Mouse (Mus musculus) gastrocnemius, adult 2 months (tissue): ENCODE data around the gene Hdhd3. TPM values are rescaled to one million over a fixed set of nuclear protein-coding genes. Genes with fewer than 3 reads are reported as not detected.

Experiments
- DNase-seq: peaks from one replicate; pipeline ENCODE4 v3.0.0; 2022
- H3K27ac ChIP-seq: fragments of 200-600 bp; 2 replicates; pipeline ENCODE4 v1.8.1; 2022; ENCODE audit warnings: mild to moderate bottlenecking
- H3K4me3 ChIP-seq: fragments of 200-600 bp; 2 replicates; pipeline ENCODE4 v1.8.1; 2022; ENCODE audit warnings: mild to moderate bottlenecking, moderate library complexity
- CTCF ChIP-seq: fragments of 200-600 bp; IDR thresholded peaks from 2 replicates; pipeline ENCODE4 v1.8.1; 2022; ENCODE audit warnings: antibody characterized with exemption, mild to moderate bottlenecking, moderate library complexity
- intact Hi-C: fragments of 180-260 bp; cut with DNase I; formaldehyde crosslinking; loops from one replicate; pipeline ENCODE4 v1.15.1; 2025
- total RNA-seq, 2 experiments: library from RNA; stranded (reverse); gene quantifications; 2 replicates each; pipeline ENCODE4 v1.2.3; 2021

Hdhd3 gene
- total RNA-seq, 2 experiments from 2014 or later: 1.3 to 1.6 TPM

GRCm38 (mm10) chr4:62519122-62519848, 16.0 kb upstream of the Hdhd3 start:
- Histone ChIP-seq H3K4me3 (peak overlapping the region; percentile 85), H3K27ac (peak overlapping the region; percentile 95)
- DNase-seq: no peak
- TF ChIP-seq CTCF: no peak
- intact Hi-C loops: no loop called here

- DNase-seq: peak; percentile 50
- no peak for TF ChIP-seq CTCF
- peak overlapping the region; percentile 95 for H3K27ac ChIP-seq
- peak overlapping the region; percentile 85 for H3K4me3 ChIP-seq
- intact Hi-C loops: no loop called here
Measured at GRCm38 (mm10) chr4:62518416-62519121, 15.3 kb upstream of the Hdhd3 start.

GRCm38 (mm10) chr4:62517538-62518415, 14.5 kb upstream of the Hdhd3 start:
- Histone ChIP-seq H3K27ac (peak overlapping the region; percentile 95; the same call in 1 of the 2 replicates), H3K4me3 (no peak overlapping the region)
- no peak for TF ChIP-seq CTCF
- intact Hi-C loops: no loop called here
- DNase-seq: no peak

- H3K27ac ChIP-seq: peak overlapping the region; percentile 72
- TF ChIP-seq CTCF: no peak
- intact Hi-C loops: no loop called here
Measured at GRCm38 (mm10) chr4:62517046-62517445, 13.8 kb upstream of the Hdhd3 start.

GRCm38 (mm10) chr4:62516579-62516978, 13.3 kb upstream of the Hdhd3 start:
- H3K27ac ChIP-seq: peak overlapping the region; percentile 72
- no peak for DNase-seq
- H3K4me3 ChIP-seq: no peak overlapping the region
- intact Hi-C loops: no loop called here
- no peak for TF ChIP-seq CTCF

More at GRCm38 (mm10) chr4:62517046-62517445, 13.8 kb upstream of the Hdhd3 start:
- no peak overlapping the region for H3K4me3 ChIP-seq
- DNase-seq: no peak

GRCm38 (mm10) chr4:62516079-62516478, 12.8 kb upstream of the Hdhd3 start:
- peak; percentile 51 for DNase-seq
- intact Hi-C loops: no loop called here
- Histone ChIP-seq H3K27ac (peak overlapping the region; percentile 72), H3K4me3 (no peak overlapping the region; the same call in 1 of the 2 replicates)
- no peak; the same call in 1 of the 2 replicates for TF ChIP-seq CTCF

- H3K4me3 ChIP-seq: no peak overlapping the region
- no peak for TF ChIP-seq CTCF
- intact Hi-C loops: no loop called here
- H3K27ac ChIP-seq: peak overlapping the region; percentile 72
- no peak for DNase-seq
Measured at GRCm38 (mm10) chr4:62515490-62515889, 12.2 kb upstream of the Hdhd3 start.

- intact Hi-C loops: no loop called here
- no peak overlapping the region for H3K4me3 ChIP-seq
Measured at GRCm38 (mm10) chr4:62514995-62515394, 11.7 kb upstream of the Hdhd3 start.

GRCm38 (mm10) chr4:62513998-62514506, 10.8 kb upstream of the Hdhd3 start:
- TF ChIP-seq CTCF: no peak
- H3K27ac ChIP-seq: no peak overlapping the region
- no peak overlapping the region for H3K4me3 ChIP-seq
- no peak for DNase-seq
- intact Hi-C loops: no loop called here

More at GRCm38 (mm10) chr4:62514995-62515394, 11.7 kb upstream of the Hdhd3 start:
- H3K27ac ChIP-seq: peak overlapping the region; percentile 72
- no peak for TF ChIP-seq CTCF
- no peak for DNase-seq

GRCm38 (mm10) chr4:62509946-62510345, 6.7 kb upstream of the Hdhd3 start:
- peak; percentile 44 for DNase-seq
- no peak overlapping the region for H3K27ac ChIP-seq
- TF ChIP-seq CTCF: no peak
- H3K4me3 ChIP-seq: no peak overlapping the region
- intact Hi-C loops: loop anchor here (5.0 kb wide), 1 partner anchor 168 kb away; no protein-coding TSS in a partner anchor

- Histone ChIP-seq H3K27ac (no peak overlapping the region), H3K4me3 (no peak overlapping the region)
- no peak for TF ChIP-seq CTCF
- intact Hi-C loops: loop anchor here (5.0 kb wide), 1 partner anchor 167 kb away; no protein-coding TSS in a partner anchor
- DNase-seq: no peak
Measured at GRCm38 (mm10) chr4:62508839-62509238, 5.6 kb upstream of the Hdhd3 start.

- peak; percentile 53 for DNase-seq
- Histone ChIP-seq H3K27ac (no peak overlapping the region), H3K4me3 (no peak overlapping the region)
- TF ChIP-seq CTCF: peak; percentile 62
- intact Hi-C loops: loop anchor here (5.0 kb wide), 1 partner anchor 164 kb away; no protein-coding TSS in a partner anchor
Measured at GRCm38 (mm10) chr4:62506798-62507197, 3.5 kb upstream of the Hdhd3 start.
